Mouse (Mus musculus) effector memory CD4-positive, alpha-beta T cell, adult 5 months (primary cell): ENCODE data around the gene E2f6. TPM values are rescaled to one million over a fixed set of nuclear protein-coding genes. Genes with fewer than 3 reads are reported as not detected.

Source experiments
- polyA plus RNA-seq: library from polyadenylated mRNA; unstranded; fragments of 100-300 nt; shearing (Covaris generic); gene quantifications from one replicate; pipeline ENCODE4 v1.2.1, GENCODE M21; 2017

E2f6 gene
- 16.1 TPM for polyA plus RNA-seq

GRCm38 (mm10) chr12:16810525-16811431 is at the start of gene E2f6:
Gene E2f6, plus strand, starts transcription at chr12:16810963.

GRCm38 (mm10) chr12:16800259-16800958 is 10.4 kb upstream of the E2f6 start, which contains the start of gene Greb1:
Gene Greb1, minus strand, starts transcription at chr12:16800886.

Other genes starting within 250 kb of the E2f6 start
- gene Lpin1, start 200.0 kb upstream of the E2f6 start, polyA plus RNA-seq: 43.3 TPM
- gene Ntsr2, start 157.6 kb upstream of the E2f6 start, polyA plus RNA-seq: not detected
- 0.22 TPM for gene Greb1, start 10.1 kb upstream of the E2f6 start, polyA plus RNA-seq
- gene Rock2, start 83.9 kb downstream of the E2f6 start, polyA plus RNA-seq: 46.1 TPM
- gene Pqlc3, start 189.4 kb downstream of the E2f6 start, polyA plus RNA-seq: 25.7 TPM
- gene 2410004P03Rik, start 200.8 kb downstream of the E2f6 start, polyA plus RNA-seq: 0.24 TPM